Comparison of ENCODE assay signal across 21 mouse cellular contexts in genomic region chr14:62638345-62638702, GRCm38 (mm10). TPM values are rescaled to one million over a fixed set of nuclear protein-coding genes. Genes with fewer than 3 reads are reported as not detected.
DNase-seq lines count a peak whose midpoint lies in the region; ATAC-seq and TF ChIP-seq lines count a peak whose summit lies in the region.
"Had no signal": no experiment of that assay in that cellular context is flagged by ENCODE, and none has a peak within 500 bp of the region (broad histone marks: within the 10 kb centered on the region; RNA-seq: fewer than 3 reads in every experiment).

No protein-coding gene starts in this region.

- 0 out of 2 replicates have a peak overlapping the region, but pooled peaks have one; percentile 11 for H3K4me2 ChIP-seq in intestine, embryonic 14.5 days (ENCODE audit: low read length)
- no peak overlapping the region for H3K4me2 ChIP-seq in intestine, postnatal 0 days (replicated peaks; ENCODE audit: low read depth)
- H3K4me2 ChIP-seq in forebrain, embryonic 16.5 days (ENCODE audit: low read length): peak overlapping the region; percentile 20; the same call in 1 of the 2 replicates
- peak overlapping the region; percentile 42 for H3K4me2 ChIP-seq in midbrain, embryonic 14.5 days (ENCODE audit: low read length)
- H3K4me2 ChIP-seq: liver, embryonic 11.5 days; lung, embryonic 14.5 days had no signal

- TF ChIP-seq POLR2A in cortical plate, adult 2 months (IDR thresholded peaks at IDR 0.05; ENCODE audit: extremely low read depth, insufficient read depth, low read length): no peak

- peak overlapping the region; percentile 61; the same call in 1 of the 2 replicates for H3K27ac ChIP-seq in intestine, embryonic 14.5 days (ENCODE audit: low read depth)
- H3K27ac ChIP-seq in intestine, postnatal 0 days (ENCODE audit: low read depth, low read length): no peak overlapping the region
- peak overlapping the region; percentile 28; the same call in 1 of the 2 replicates for H3K27ac ChIP-seq in cortical plate, adult 2 months (ENCODE audit: insufficient read depth, low read length)
- peak overlapping the region; percentile 85 for H3K27ac ChIP-seq in forebrain, embryonic 16.5 days (ENCODE audit: low read length)
- H3K27ac ChIP-seq in midbrain, embryonic 14.5 days (replicated peaks; ENCODE audit: low read depth, low read length): peak overlapping the region; percentile 60
- H3K27ac ChIP-seq: heart, embryonic 10.5 days; macrophage had no signal

- TF ChIP-seq CTCF in intestine, postnatal 0 days (IDR thresholded peaks at IDR 0.05; ENCODE audit: low read depth): no peak
- TF ChIP-seq CTCF in cortical plate, adult 2 months (IDR thresholded peaks at IDR 0.05; ENCODE audit: extremely low read depth, insufficient read depth, low read length): no peak

- 37% methylated on average over 6 of the region's 6 CpGs for WGBS in intestine, embryonic 14.5 days
- 47% methylated on average over 6 of the region's 6 CpGs for WGBS in intestine, postnatal 0 days
- WGBS in forebrain, embryonic 16.5 days: 29% methylated on average over 6 of the region's 6 CpGs
- 36% methylated on average over 6 of the region's 6 CpGs for WGBS in midbrain, embryonic 14.5 days

- no peaks in the 10 kb centered on the region for H3K9me3 ChIP-seq in intestine, embryonic 14.5 days (ENCODE audit: control insufficient read depth, low read length)
- no peaks in the 10 kb centered on the region for H3K9me3 ChIP-seq in intestine, postnatal 0 days (ENCODE audit: control insufficient read depth)
- H3K9me3 ChIP-seq in forebrain, embryonic 16.5 days (ENCODE audit: control insufficient read depth, low read length): no peaks in the 10 kb centered on the region
- no peaks in the 10 kb centered on the region for H3K9me3 ChIP-seq in midbrain, embryonic 14.5 days (ENCODE audit: control insufficient read depth, low read length)
- H3K9me3 ChIP-seq: heart, embryonic 10.5 days had no signal

- no peak overlapping the region for H3K9ac ChIP-seq in intestine, embryonic 14.5 days (ENCODE audit: low read length)
- no peak overlapping the region for H3K9ac ChIP-seq in intestine, postnatal 0 days (ENCODE audit: low read depth, low read length)
- no peak overlapping the region for H3K9ac ChIP-seq in forebrain, embryonic 16.5 days (replicated peaks; ENCODE audit: low read depth, low read length)
- H3K9ac ChIP-seq in midbrain, embryonic 14.5 days (replicated peaks; ENCODE audit: low read length): no peak overlapping the region; the same call in 1 of the 2 replicates
- H3K9ac ChIP-seq: lung, embryonic 14.5 days had no signal

- no peak overlapping the region for H3K4me3 ChIP-seq in intestine, embryonic 14.5 days (ENCODE audit: low read depth, low read length)
- no peak overlapping the region for H3K4me3 ChIP-seq in intestine, postnatal 0 days (ENCODE audit: low read depth, low read length)
- no peak overlapping the region for H3K4me3 ChIP-seq in cortical plate, adult 2 months (ENCODE audit: insufficient read depth, low read length)
- no peak overlapping the region for H3K4me3 ChIP-seq in forebrain, embryonic 16.5 days (replicated peaks; ENCODE audit: low read length)
- H3K4me3 ChIP-seq in midbrain, embryonic 14.5 days (replicated peaks; ENCODE audit: low read depth, low read length): no peak overlapping the region
- H3K4me3 ChIP-seq: erythroblast, embryonic 14.5 days; heart, embryonic 10.5 days had no signal

- peaks cover 4% of the 10 kb centered on the region; the same call in 1 of the 2 replicates for H3K4me1 ChIP-seq in intestine, embryonic 14.5 days (replicated peaks; ENCODE audit: control insufficient read depth, insufficient read depth, low read length)
- no peaks in the 10 kb centered on the region for H3K4me1 ChIP-seq in intestine, postnatal 0 days (replicated peaks; ENCODE audit: control insufficient read depth, insufficient read depth, low read length)
- peaks cover 3% of the 10 kb centered on the region; the same call in 1 of the 2 replicates for H3K4me1 ChIP-seq in cortical plate, adult 2 months (ENCODE audit: control insufficient read depth, insufficient read depth, low read length)
- peaks cover 11% of the 10 kb centered on the region for H3K4me1 ChIP-seq in forebrain, embryonic 16.5 days (replicated peaks; ENCODE audit: control insufficient read depth, insufficient read depth, low read length)
- H3K4me1 ChIP-seq in midbrain, embryonic 14.5 days (ENCODE audit: control insufficient read depth, insufficient read depth, low read length): peaks cover 16% of the 10 kb centered on the region
- H3K4me1 ChIP-seq: heart, embryonic 10.5 days had no signal

- no peaks in the 10 kb centered on the region for H3K36me3 ChIP-seq in intestine, embryonic 14.5 days (ENCODE audit: control insufficient read depth, insufficient read depth, low read length)
- no peaks in the 10 kb centered on the region for H3K36me3 ChIP-seq in intestine, postnatal 0 days (ENCODE audit: control insufficient read depth, insufficient read depth)
- H3K36me3 ChIP-seq in forebrain, embryonic 16.5 days (ENCODE audit: control insufficient read depth, insufficient read depth): no peaks in the 10 kb centered on the region
- H3K36me3 ChIP-seq in midbrain, embryonic 14.5 days (ENCODE audit: control insufficient read depth, insufficient read depth, low read length): no peaks in the 10 kb centered on the region
- H3K36me3 ChIP-seq: heart, embryonic 10.5 days had no signal

- H3K27me3 ChIP-seq in intestine, embryonic 14.5 days (replicated peaks; ENCODE audit: control insufficient read depth, insufficient read depth, low read length): no peaks in the 10 kb centered on the region
- H3K27me3 ChIP-seq in intestine, postnatal 0 days (replicated peaks; ENCODE audit: control insufficient read depth, insufficient read depth, low read length): no peaks in the 10 kb centered on the region
- no peaks in the 10 kb centered on the region for H3K27me3 ChIP-seq in forebrain, embryonic 16.5 days (replicated peaks; ENCODE audit: control insufficient read depth, insufficient read depth, low read length)
- no peaks in the 10 kb centered on the region for H3K27me3 ChIP-seq in midbrain, embryonic 14.5 days (ENCODE audit: control insufficient read depth, insufficient read depth, low read length)

- DNase-seq in intestine, embryonic 14.5 days (ENCODE audit: low spot score): no peak
- DNase-seq in midbrain, embryonic 14.5 days: no peak
- DNase-seq in right cerebral cortex, postnatal 14 days: no peak
- no peak for DNase-seq in spleen, postnatal 4 days (ENCODE audit: low spot score in 2 of 2)
- DNase-seq in layer of hippocampus, adult 11-12 months (ENCODE audit: low spot score): no peak
- DNase-seq: adrenal gland, adult 8-10 months; cerebellum, adult 11 months; cerebellum, postnatal 25 days; kidney, postnatal 14 days had no signal

- no peak for ATAC-seq in intestine, embryonic 14.5 days (replicated peaks; ENCODE audit: low FRiP score, low TSS enrichment, low read depth)
- no peak for ATAC-seq in intestine, postnatal 0 days
- no peak; the same call in 1 of the 2 replicates for ATAC-seq in forebrain, embryonic 16.5 days
- ATAC-seq in midbrain, embryonic 14.5 days (ENCODE audit: low FRiP score, low TSS enrichment): peak; percentile 50; the same call in 1 of the 2 replicates
- ATAC-seq: inflammation-experienced regulatory T-cells, adult 6 months had no signal

RNA-seq across cellular contexts. Expression of gene Serpine3, which starts 25.1 kb away (rescaled TPM):
- 0.17 TPM in 1 of 2 replicates, not detected in the other for polyA plus RNA-seq in intestine, embryonic 14.5 days (2014; fragmentation: Nextera tagmentation; extraction: Ambion mirVana)
- not detected in 2 replicates for polyA plus RNA-seq in intestine, postnatal 0 days (2015; fragmentation: Nextera tagmentation; extraction: Ambion mirVana)
- polyA plus RNA-seq in cortical plate, adult 2 months (2012; rRNA removed): not detected in 2 replicates
- not detected in 2 replicates for polyA plus RNA-seq in forebrain, embryonic 16.5 days (2015; fragmentation: Nextera tagmentation; extraction: Ambion mirVana)
- not detected in 2 replicates for polyA plus RNA-seq in midbrain, embryonic 14.5 days (2014; fragmentation: Nextera tagmentation; extraction: Ambion mirVana)
- polyA plus RNA-seq: erythroblast, embryonic 14.5 days; inflammation-experienced regulatory T-cells, adult 6 months; liver, embryonic 11.5 days; lung, embryonic 14.5 days; macrophage; spleen, adult 2 months; stomach, embryonic 16.5 days; thymus, postnatal 0 days had no signal
